Mouse (Mus musculus) G1E (cell line): ENCODE results near the gene Zkscan4.

Source experiments
- CTCF ChIP-seq: IDR thresholded peaks from 2 replicates; pipeline ENCODE4 v1.5.1; 2012; ENCODE audit warnings: low read depth, low read length, inconsistent platforms, mixed read lengths
- GATA1 ChIP-seq: IDR thresholded peaks from 2 replicates; pipeline ENCODE4 v1.6.1; 2012; ENCODE audit warnings: borderline replicate concordance, low read length, inconsistent platforms, mixed read lengths
- POLR2AphosphoS5 ChIP-seq: IDR thresholded peaks from 2 replicates; pipeline ENCODE4 v1.6.1; 2012; ENCODE audit warnings: low read depth, low read length, inconsistent platforms; ENCODE audit not compliant: insufficient replicate concordance

DNA sequence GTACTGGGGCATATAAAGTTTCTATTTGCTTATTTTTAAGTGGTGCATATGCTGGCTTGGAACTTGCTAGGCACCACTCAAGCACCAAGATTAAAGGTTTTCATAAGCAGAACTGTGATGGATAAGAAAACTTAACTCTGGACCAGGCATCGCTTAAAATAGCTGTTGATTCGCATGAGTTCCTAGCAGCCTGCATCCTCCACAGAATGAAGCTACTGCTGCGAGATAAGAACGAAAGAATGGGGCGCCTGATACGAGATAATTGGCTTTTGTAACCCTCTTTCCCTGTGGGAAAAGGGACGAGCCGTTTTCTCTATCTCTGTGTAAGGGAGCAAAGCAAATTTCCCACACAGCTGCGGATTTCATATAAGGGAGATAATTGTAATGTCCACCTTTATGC is 9.6 kb upstream of the Zkscan4 start:
- no peak for TF ChIP-seq CTCF
- TF ChIP-seq GATA1, result no peak
- TF ChIP-seq POLR2AphosphoS5, result no peak
